Mouse (Mus musculus) heart, adult 2 months (tissue): ENCODE measurements at regions not wholly inside any gene's neighbourhood (a gene's known extent, or its start where the extent isn't known, plus 50 kb on each side); places are given as distances from the start of the nearest gene placed in this dataset.

Source experiments
- CTCF ChIP-seq: fragments of 200-600 bp; IDR thresholded peaks from 2 replicates; pipeline ENCODE4 v1.8.1; 2022; ENCODE audit warnings: antibody characterized with exemption, mild to moderate bottlenecking, moderate library complexity
- POLR2A ChIP-seq: fragments of 200-500 bp; IDR thresholded peaks from 2 replicates; pipeline ENCODE4 v1.6.1; 2011; ENCODE audit warnings: mild to moderate bottlenecking, low read depth, low read length, control low read depth; ENCODE audit not compliant: insufficient read depth

DNA sequence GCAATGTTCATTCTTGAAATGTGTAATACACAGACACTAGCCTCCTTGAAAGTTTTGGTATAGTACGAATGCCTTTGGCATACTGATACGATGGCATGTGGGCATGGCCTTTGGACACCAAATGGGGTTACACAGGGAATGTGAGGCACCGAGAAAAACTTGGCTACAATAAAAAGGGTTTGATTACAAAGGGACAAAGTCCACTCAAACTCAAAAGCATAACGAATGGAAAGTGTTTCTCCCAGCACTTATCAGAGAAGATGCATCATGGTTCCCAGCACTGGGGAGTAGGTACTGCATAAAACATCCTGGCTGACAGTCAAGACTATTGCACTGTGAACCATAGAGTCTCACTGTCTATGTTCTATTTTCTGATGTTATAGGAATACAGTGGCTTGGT, 597.0 kb downstream of the Tns3 start:
- TF ChIP-seq CTCF (no peak), POLR2A (no peak)
